Mouse (Mus musculus) macrophage (primary cell): ENCODE results near the gene Mrps27. TPM values are rescaled to one million over a fixed set of nuclear protein-coding genes. Genes with fewer than 3 reads are reported as not detected.

Experiments
- H3K27ac ChIP-seq: fragments of 350-480 bp; formaldehyde crosslinking; 2 replicates; pipeline ENCODE4 v1.9.0; 2021
- H3K36me3 ChIP-seq: fragments of 350-480 bp; formaldehyde crosslinking; 2 replicates; pipeline ENCODE4 v1.9.0; 2021; ENCODE audit errors: inconsistent target
- H3K4me3 ChIP-seq: fragments of 350-480 bp; formaldehyde crosslinking; 2 replicates; pipeline ENCODE4 v1.9.0; 2021; ENCODE audit errors: inconsistent target
- H3K79me2 ChIP-seq: fragments of 350-480 bp; formaldehyde crosslinking; 2 replicates; pipeline ENCODE4 v1.9.0; 2021; ENCODE audit errors: inconsistent target
- WGBS: methylation state at CpG from one replicate; pipeline ENCODE4 v1.1.7; 2026; ENCODE audit warnings: inconsistent platforms; ENCODE audit not compliant: missing documents; 5-methylcytosine and 5-hydroxymethylcytosine counted together
- polyA plus RNA-seq: library from polyadenylated mRNA; stranded (reverse); fragments of 250-400 nt; gene quantifications from 3 replicates; pipeline ENCODE4 v1.2.4, GENCODE M21; 2018; ENCODE audit warnings: inconsistent platforms

The Mrps27 gene
- polyA plus RNA-seq, 1 experiment from 2014 or later = 12.5 TPM

DNA sequence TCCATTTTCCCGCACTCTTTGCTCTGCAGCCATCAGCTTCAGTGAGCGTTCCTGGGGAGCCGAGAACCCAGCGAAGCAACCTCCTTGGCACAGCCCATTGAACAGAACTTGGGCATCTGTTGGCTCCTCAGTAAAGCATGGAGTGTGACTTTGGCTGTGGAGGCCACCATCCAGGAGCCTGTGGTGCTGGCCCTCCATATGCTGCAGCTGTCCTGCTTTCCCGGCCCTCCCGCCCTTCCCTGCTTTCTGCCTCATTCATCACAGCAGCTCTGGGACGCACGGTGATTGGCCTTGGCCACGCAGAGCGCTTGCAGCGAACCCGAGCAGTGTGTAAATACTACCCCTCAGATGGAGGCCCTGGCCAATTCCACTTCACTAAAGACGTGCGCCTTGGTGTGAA lies 14.3 kb downstream of the Mrps27 start:
- Histone ChIP-seq H3K27ac (no peak overlapping the region), H3K36me3 (no peaks in the 10 kb centered on the region), H3K4me3 (no peak overlapping the region), H3K79me2 (no peaks in the 10 kb centered on the region; the same call in 1 of the 2 replicates)
- 98% methylated on average over 9 of the region's 14 CpGs for WGBS

DNA sequence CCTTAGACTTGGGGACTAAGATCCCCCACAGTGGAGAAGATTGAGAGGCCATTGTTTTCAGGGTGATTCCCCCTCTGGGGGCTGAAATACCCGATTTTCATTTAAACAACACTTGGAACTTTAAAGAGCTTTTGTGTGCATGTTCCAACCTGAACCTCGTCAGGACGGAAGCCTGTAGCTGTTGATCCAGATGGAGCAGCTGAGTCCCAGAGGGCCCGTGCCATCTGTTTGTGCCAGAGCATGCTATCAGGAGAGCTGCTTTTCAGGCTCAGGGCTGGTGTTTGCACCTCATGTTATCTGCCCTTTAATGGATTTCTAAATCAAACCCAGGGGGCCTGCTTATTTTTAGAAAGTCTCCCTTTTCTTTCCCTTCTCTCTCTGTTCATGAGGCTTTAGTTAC lies 19.3 kb downstream of the Mrps27 start:
- 95% methylated on average over 4 of the region's 4 CpGs for WGBS
- H3K79me2 ChIP-seq = no peaks in the 10 kb centered on the region
- no peak overlapping the region for H3K4me3 ChIP-seq
- H3K27ac ChIP-seq = no peak overlapping the region
- H3K36me3 ChIP-seq = no peaks in the 10 kb centered on the region

DNA sequence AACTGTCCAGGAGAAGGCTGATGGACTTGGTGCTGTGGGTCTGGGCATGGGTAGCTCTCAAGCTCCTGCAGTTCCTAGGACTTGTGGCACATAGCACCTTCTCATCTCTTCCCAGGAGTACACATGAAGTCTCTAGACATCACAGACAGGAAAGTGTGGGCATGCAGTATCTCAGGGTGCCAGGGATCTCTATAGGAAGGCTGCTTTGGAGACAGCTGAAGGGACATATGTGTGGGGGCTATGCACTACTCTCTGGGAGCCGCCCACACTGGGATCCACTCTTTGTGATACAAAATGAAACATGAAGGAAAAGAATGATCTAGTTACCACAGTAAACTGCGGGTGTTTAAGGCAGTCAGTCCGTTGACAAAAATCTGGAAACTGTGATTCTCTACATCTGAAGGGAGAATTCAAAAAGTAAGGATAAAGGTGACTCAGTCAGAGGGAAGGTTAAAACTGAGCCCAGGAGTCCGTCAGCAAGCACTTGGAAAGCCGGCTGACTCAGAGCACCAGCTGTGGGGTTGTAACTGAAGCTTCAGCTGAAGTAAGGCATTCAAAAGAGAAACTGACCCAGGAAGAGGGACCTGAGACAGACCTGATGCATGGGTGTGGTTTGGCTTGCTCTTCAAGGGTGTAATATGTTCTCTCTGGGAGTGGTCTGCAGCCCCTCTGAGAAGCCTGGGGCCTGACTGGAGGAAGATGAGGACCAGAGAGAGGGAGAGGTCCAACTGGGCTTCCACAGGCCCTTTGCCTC lies 22.0 kb downstream of the Mrps27 start:
- no peaks in the 10 kb centered on the region for H3K79me2 ChIP-seq
- H3K4me3 ChIP-seq = no peak overlapping the region
- no peaks in the 10 kb centered on the region for H3K36me3 ChIP-seq
- WGBS = 96% methylated on average over 5 of the region's 5 CpGs
- H3K27ac ChIP-seq = no peak overlapping the region

GRCm38 (mm10) chr13:99367554-99368174 lies 23.1 kb downstream of the Mrps27 start:
- Histone ChIP-seq H3K27ac (no peak overlapping the region), H3K79me2 (no peaks in the 10 kb centered on the region), H3K4me3 (no peak overlapping the region), H3K36me3 (no peaks in the 10 kb centered on the region)
- 93% methylated on average over 8 of the region's 12 CpGs for WGBS

DNA sequence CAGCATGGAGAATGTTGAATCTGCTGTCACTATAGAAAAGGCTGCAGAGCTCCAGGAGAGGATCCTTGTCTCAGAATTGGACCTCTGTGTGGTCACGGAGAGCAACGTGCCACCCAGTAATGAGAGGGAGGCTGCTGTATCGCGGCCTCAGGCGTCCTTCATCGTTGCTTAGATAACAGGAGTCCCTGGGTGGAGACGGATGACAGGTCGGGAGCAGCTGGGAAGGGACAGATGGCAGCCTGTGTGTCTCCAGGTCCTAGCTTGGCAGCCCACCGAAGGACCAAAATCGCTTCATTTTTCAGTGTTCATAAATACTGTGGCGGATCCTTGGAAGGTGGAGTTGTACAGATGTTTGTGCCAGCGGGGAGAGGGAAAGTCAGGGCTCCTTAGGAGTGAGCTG lies 24.5 kb downstream of the Mrps27 start:
- WGBS = 95% methylated on average over 12 of the region's 12 CpGs
- Histone ChIP-seq H3K79me2 (no peaks in the 10 kb centered on the region), H3K36me3 (no peaks in the 10 kb centered on the region), H3K27ac (no peak overlapping the region), H3K4me3 (no peak overlapping the region)

DNA sequence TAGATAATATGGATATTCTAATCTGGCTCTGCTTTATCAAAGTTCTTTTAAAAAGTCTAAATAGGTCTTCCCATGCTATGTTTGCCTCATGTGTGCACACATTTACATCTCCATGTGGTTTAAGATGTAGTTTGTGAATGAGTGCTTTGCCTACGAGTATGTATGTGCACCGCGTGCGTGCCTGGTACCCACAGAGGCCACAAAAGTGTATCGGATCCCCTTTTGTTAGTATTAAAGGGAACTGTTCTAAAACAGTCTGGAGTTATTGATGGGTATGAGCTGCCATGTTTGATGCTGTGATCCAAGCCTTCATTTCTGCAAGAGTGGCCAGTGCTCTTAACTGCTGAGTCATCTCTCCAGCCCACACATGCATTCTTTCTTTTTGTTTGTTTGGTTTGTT lies 26.7 kb downstream of the Mrps27 start:
- no peak overlapping the region for H3K4me3 ChIP-seq
- no peaks in the 10 kb centered on the region for H3K36me3 ChIP-seq
- H3K27ac ChIP-seq = no peak overlapping the region
- H3K79me2 ChIP-seq = no peaks in the 10 kb centered on the region
- WGBS = 96% methylated on average over 5 of the region's 5 CpGs

GRCm38 (mm10) chr13:99373684-99374083 lies 29.1 kb downstream of the Mrps27 start:
- Histone ChIP-seq H3K27ac (no peak overlapping the region), H3K79me2 (no peaks in the 10 kb centered on the region), H3K4me3 (no peak overlapping the region), H3K36me3 (no peaks in the 10 kb centered on the region)
- 90% methylated on average over 7 of the region's 7 CpGs for WGBS

- no peaks in the 10 kb centered on the region for H3K36me3 ChIP-seq
- 94% methylated on average over 4 of the region's 4 CpGs for WGBS
- H3K27ac ChIP-seq = no peak overlapping the region
- H3K4me3 ChIP-seq = no peak overlapping the region
- no peaks in the 10 kb centered on the region for H3K79me2 ChIP-seq
Measured at GRCm38 (mm10) chr13:99374191-99374590, 29.6 kb downstream of the Mrps27 start.

GRCm38 (mm10) chr13:99375550-99375949 lies 31.0 kb downstream of the Mrps27 start:
- no peak overlapping the region for H3K4me3 ChIP-seq
- H3K79me2 ChIP-seq = no peaks in the 10 kb centered on the region
- H3K36me3 ChIP-seq = no peaks in the 10 kb centered on the region
- WGBS = 40% methylated on average over 6 of the region's 6 CpGs
- no peak overlapping the region for H3K27ac ChIP-seq

DNA sequence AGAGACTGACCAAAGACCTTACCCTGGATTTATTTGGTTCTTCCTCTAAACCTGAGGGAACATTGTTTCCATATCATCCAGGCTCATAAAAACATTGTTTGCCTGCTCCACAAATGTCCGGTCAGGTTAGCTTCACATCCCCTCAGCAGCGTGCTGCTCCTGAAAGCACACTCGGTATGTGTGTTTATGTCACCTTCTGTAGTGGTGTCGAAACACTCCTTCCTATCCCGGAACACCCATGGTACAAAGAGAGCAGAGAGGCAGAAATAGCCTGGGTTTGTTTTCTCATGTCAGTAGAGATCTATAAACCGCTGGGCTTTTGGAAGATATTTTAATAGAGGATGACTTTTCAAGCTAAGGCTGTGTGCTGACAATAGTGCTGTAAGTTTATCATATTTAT lies 32.5 kb downstream of the Mrps27 start:
- H3K79me2 ChIP-seq = no peaks in the 10 kb centered on the region

DNA sequence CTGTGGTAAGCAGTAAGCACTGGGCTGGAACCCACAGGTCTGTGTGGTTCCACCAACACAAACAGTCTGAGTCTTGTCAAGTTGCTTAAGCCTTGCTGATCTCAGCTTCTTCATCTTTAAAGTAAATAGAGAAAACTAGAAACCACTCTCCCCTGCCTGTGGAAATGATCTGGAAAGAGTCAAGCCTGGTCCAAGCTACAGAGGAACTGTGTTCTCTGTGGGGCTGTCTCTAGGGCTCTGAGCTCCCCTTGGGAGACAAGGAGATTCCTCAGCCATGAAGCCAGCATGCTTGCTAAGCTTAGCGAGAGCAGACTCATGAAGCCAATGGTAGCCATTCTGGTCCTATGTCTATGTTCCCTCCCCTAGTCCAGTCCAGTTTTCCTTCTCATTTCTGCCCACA lies 33.6 kb downstream of the Mrps27 start:
- H3K27ac ChIP-seq = no peak overlapping the region
- H3K36me3 ChIP-seq = no peaks in the 10 kb centered on the region
- WGBS = 86% methylated on average over 1 of the region's 1 CpGs
- no peaks in the 10 kb centered on the region for H3K79me2 ChIP-seq
- H3K4me3 ChIP-seq = no peak overlapping the region

More for the DNA sequence above, 32.5 kb downstream of the Mrps27 start:
- Histone ChIP-seq H3K36me3 (no peaks in the 10 kb centered on the region), H3K27ac (no peak overlapping the region), H3K4me3 (no peak overlapping the region)
- WGBS = 87% methylated on average over 6 of the region's 6 CpGs

DNA sequence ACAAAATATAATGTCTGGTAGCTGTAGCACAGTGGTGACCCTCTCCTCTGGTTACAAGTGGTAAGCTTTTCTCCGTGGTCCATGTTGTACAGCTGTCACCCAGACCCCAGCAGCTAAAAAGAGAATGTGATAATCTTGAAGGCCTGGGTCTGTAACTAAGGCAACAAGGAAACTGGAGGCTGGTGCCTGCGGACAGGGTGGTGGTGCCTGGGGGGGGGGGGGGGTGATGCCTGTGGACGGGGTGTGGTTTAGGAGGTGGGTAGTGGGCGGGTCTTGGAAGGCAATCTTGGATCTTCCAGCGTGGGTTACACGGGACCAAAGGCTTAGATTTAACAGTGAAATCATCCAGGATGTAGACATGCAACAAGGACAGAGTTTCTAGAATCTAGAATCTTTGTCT lies 37.8 kb downstream of the Mrps27 start:
- Histone ChIP-seq H3K4me3 (no peak overlapping the region), H3K36me3 (no peaks in the 10 kb centered on the region), H3K27ac (no peak overlapping the region), H3K79me2 (no peaks in the 10 kb centered on the region)
- WGBS = 89% methylated on average over 5 of the region's 6 CpGs

GRCm38 (mm10) chr13:99384555-99385203 lies 40.1 kb downstream of the Mrps27 start:
- 93% methylated on average over 7 of the region's 7 CpGs for WGBS

GRCm38 (mm10) chr13:99385911-99386310 lies 41.3 kb downstream of the Mrps27 start:
- Histone ChIP-seq H3K27ac (no peak overlapping the region), H3K79me2 (no peaks in the 10 kb centered on the region), H3K36me3 (no peaks in the 10 kb centered on the region), H3K4me3 (no peak overlapping the region)
- 97% methylated on average over 6 of the region's 6 CpGs for whole genome bisulfite sequencing

More at GRCm38 (mm10) chr13:99384555-99385203, 40.1 kb downstream of the Mrps27 start:
- Histone ChIP-seq H3K36me3 (no peaks in the 10 kb centered on the region), H3K27ac (no peak overlapping the region), H3K79me2 (no peaks in the 10 kb centered on the region), H3K4me3 (no peak overlapping the region)

DNA sequence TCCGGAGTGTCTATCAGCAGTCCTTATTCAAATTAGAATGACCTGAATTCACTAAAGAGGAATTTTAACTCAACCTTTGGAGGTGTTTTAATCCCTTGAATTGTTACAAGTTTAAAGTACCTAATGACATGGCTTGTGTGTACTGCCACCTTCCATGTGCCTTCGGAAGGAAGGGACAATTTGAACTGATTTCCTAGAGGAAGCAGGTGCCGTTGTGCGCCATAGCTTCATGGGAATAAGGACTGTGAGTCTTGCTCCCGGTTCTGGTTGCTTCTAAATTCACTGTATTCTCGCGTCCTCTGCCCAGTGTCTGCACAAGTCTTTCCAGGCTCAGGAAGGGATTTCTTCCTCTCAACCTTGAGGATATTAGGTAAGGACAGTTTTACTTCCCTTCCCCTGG lies 41.8 kb downstream of the Mrps27 start:
- no peak overlapping the region for H3K4me3 ChIP-seq
- H3K27ac ChIP-seq = no peak overlapping the region
- no peaks in the 10 kb centered on the region for H3K36me3 ChIP-seq
- H3K79me2 ChIP-seq = no peaks in the 10 kb centered on the region
- 93% methylated on average over 7 of the region's 7 CpGs for WGBS
